Mouse (Mus musculus) liver, embryonic 14.5 days (tissue): Measurements from ENCODE around the gene Ikbip. TPM values are rescaled to one million over a fixed set of nuclear protein-coding genes. Genes with fewer than 3 reads are reported as not detected.

Source experiments
- ATAC-seq: fragments of 200-750 bp; cut with Nextera tagmentation; 2 replicates; pipeline ENCODE4 v1.8.0; 2017; ENCODE audit warnings: moderate number of reproducible peaks, mild to moderate bottlenecking, moderate library complexity; ENCODE audit not compliant: insufficient read depth
- DNase-seq, 3 experiments: peaks; one replicate each; pipeline ENCODE4 v3.0.0-alpha.2; 2012 to 2013; ENCODE audit warnings: low read depth in 3 of 3, low spot score in 3 of 3
- H3K27ac ChIP-seq: fragments of 300-500 bp; sonication (generic); 2 replicates; pipeline ENCODE4 v1.5.1; 2014; ENCODE audit warnings: moderate library complexity, mild to moderate bottlenecking, control low read depth, inconsistent platforms
- H3K27me3 ChIP-seq: fragments of 300-500 bp; sonication (generic); 2 replicates; pipeline ENCODE4 v1.6.1; 2014; ENCODE audit warnings: mild to moderate bottlenecking, low read length, moderate library complexity; ENCODE audit not compliant: control insufficient read depth, insufficient read depth
- H3K36me3 ChIP-seq: fragments of 300-500 bp; sonication (generic); replicated peaks from 2 replicates; pipeline ENCODE4 v1.6.1; 2014; ENCODE audit warnings: low read depth; ENCODE audit not compliant: control insufficient read depth, insufficient read depth
- H3K4me1 ChIP-seq, 2 experiments: fragments of 200-500 bp in 1 of 2; fragments of 300-500 bp in 1 of 2; sonication (generic) in 1 of 2; replicated peaks; 2 replicates each; pipeline ENCODE4 v1.6.1; 2012 to 2014; ENCODE audit warnings: antibody characterized with exemption in 1 of 2, inconsistent platforms in 1 of 2, low read length in 1 of 2; ENCODE audit not compliant: control insufficient read depth in 2 of 2, insufficient read depth in 2 of 2
- H3K4me2 ChIP-seq: fragments of 300-500 bp; sonication (generic); 2 replicates; pipeline ENCODE4 v1.6.1; 2014; ENCODE audit warnings: low read depth, mild to moderate bottlenecking, control low read depth, moderate library complexity
- H3K4me3 ChIP-seq, 2 experiments: fragments of 200-500 bp in 1 of 2; fragments of 300-500 bp in 1 of 2; sonication (generic) in 1 of 2; 2 replicates each; pipeline ENCODE4 v1.5.1; 2012 to 2014; ENCODE audit warnings: low read depth in 2 of 2, low read length in 2 of 2, mild to moderate bottlenecking in 2 of 2, control low read depth in 1 of 2, inconsistent platforms in 1 of 2, moderate library complexity in 1 of 2; ENCODE audit not compliant: insufficient read depth in 1 of 2
- H3K9ac ChIP-seq: fragments of 300-500 bp; sonication (generic); replicated peaks from 2 replicates; pipeline ENCODE4 v1.6.1; 2014; ENCODE audit warnings: mild to moderate bottlenecking, control low read depth, moderate library complexity
- H3K9me3 ChIP-seq: fragments of 300-500 bp; sonication (generic); 2 replicates; pipeline ENCODE4 v1.6.1; 2016; ENCODE audit warnings: low read length, mixed read lengths; ENCODE audit not compliant: control insufficient read depth
- CTCF ChIP-seq: IDR thresholded peaks from 2 replicates; pipeline ENCODE4 v1.5.1; 2016; ENCODE audit warnings: antibody characterized with exemption, low read depth, control low read depth
- EP300 ChIP-seq: IDR thresholded peaks from 2 replicates; pipeline ENCODE4 v1.6.1; 2016; ENCODE audit warnings: antibody characterized with exemption, low read depth
- WGBS: fragments of 180-500 bp; shearing (Covaris S2); extraction: QIAGEN DNeasy Blood & Tissue Kit; methylation state at CpG from one replicate; pipeline ENCODE4 v1.1.7; 2014; ENCODE audit not compliant: insufficient replicate concordance; 5-methylcytosine and 5-hydroxymethylcytosine counted together
- polyA plus RNA-seq, 2 experiments: library from polyadenylated mRNA; depleted of rRNA in 1 of 2; stranded (reverse) in 1 of 2; unstranded in 1 of 2; fragments of >200 nt; fragmentation: Nextera tagmentation in 1 of 2; extraction: Ambion mirVana in 1 of 2; gene quantifications; 2 replicates each; pipeline versions ENCODE4 v1.2.1 to v1.2.3; 2012 to 2014

Gene Ikbip
- polyA plus RNA-seq, 2 experiments: 4.0 to 7.9 TPM

GRCm38 (mm10) chr10:91135302-91135972 is 52.7 kb downstream of the Ikbip start:
- TF ChIP-seq EP300 (no peak), CTCF (no peak)
- Histone ChIP-seq H3K4me2 (no peak overlapping the region), H3K4me3 (no peak overlapping the region), H3K9ac (no peak overlapping the region), H3K4me1 (peaks cover 5 to 13% of the 10 kb centered on the region in 2 experiments; a peak in 2 of 4 replicates), H3K27ac (no peak overlapping the region), H3K36me3 (no peaks in the 10 kb centered on the region), H3K27me3 (no peaks in the 10 kb centered on the region), H3K9me3 (no peaks in the 10 kb centered on the region)
- ATAC-seq (no peak), DNase-seq (no peak)
- 83% methylated on average over 7 of the region's 7 CpGs for WGBS

- no peak for DNase-seq
- no peaks in the 10 kb centered on the region for H3K36me3 ChIP-seq
- H3K9ac ChIP-seq: no peak overlapping the region
- no peak for TF ChIP-seq EP300
- TF ChIP-seq CTCF: no peak
- H3K9me3 ChIP-seq: no peaks in the 10 kb centered on the region
- no peaks in the 10 kb centered on the region for H3K27me3 ChIP-seq
- 72% methylated on average over 9 of the region's 9 CpGs for WGBS
- no peak overlapping the region for H3K4me2 ChIP-seq
- no peak overlapping the region for H3K27ac ChIP-seq
- ATAC-seq: peak; percentile 34; the same call in 1 of the 2 replicates
- H3K4me3 ChIP-seq: no peak overlapping the region
- H3K4me1 ChIP-seq: peaks cover 5 to 13% of the 10 kb centered on the region in 2 experiments; a peak in 2 of 4 replicates
Measured at GRCm38 (mm10) chr10:91137400-91137799, 54.7 kb downstream of the Ikbip start.

- H3K9me3 ChIP-seq: no peaks in the 10 kb centered on the region
Measured at GRCm38 (mm10) chr10:91138317-91138716, 55.6 kb downstream of the Ikbip start.

GRCm38 (mm10) chr10:91139148-91139766 is 56.5 kb downstream of the Ikbip start:
- Histone ChIP-seq H3K36me3 (no peaks in the 10 kb centered on the region), H3K4me2 (no peak overlapping the region), H3K9me3 (no peaks in the 10 kb centered on the region), H3K9ac (no peak overlapping the region), H3K4me3 (no peak overlapping the region), H3K27me3 (no peaks in the 10 kb centered on the region), H3K27ac (no peak overlapping the region), H3K4me1 (peaks cover 5 to 13% of the 10 kb centered on the region in 2 experiments; a peak in 2 of 4 replicates)
- ATAC-seq (no peak; the same call in 1 of the 2 replicates), DNase-seq (no peak)
- 55% methylated on average over 14 of the region's 14 CpGs for WGBS
- TF ChIP-seq CTCF (no peak), EP300 (no peak)

More at GRCm38 (mm10) chr10:91138317-91138716, 55.6 kb downstream of the Ikbip start:
- Histone ChIP-seq H3K9ac (no peak overlapping the region), H3K4me2 (no peak overlapping the region), H3K27me3 (no peaks in the 10 kb centered on the region), H3K36me3 (no peaks in the 10 kb centered on the region), H3K27ac (no peak overlapping the region), H3K4me3 (no peak overlapping the region), H3K4me1 (peaks cover 5 to 13% of the 10 kb centered on the region in 2 experiments; a peak in 2 of 4 replicates)
- TF ChIP-seq EP300: no peak
- TF ChIP-seq CTCF: no peak
- ATAC-seq: peak; percentile 31
- DNase-seq: no peak
- WGBS: 30% methylated on average over 3 of the region's 3 CpGs

- Histone ChIP-seq H3K9ac (no peak overlapping the region), H3K27ac (no peak overlapping the region), H3K4me3 (no peak overlapping the region), H3K4me1 (peaks cover 5 to 13% of the 10 kb centered on the region in 2 experiments; a peak in 2 of 4 replicates), H3K9me3 (no peaks in the 10 kb centered on the region), H3K36me3 (peaks cover 18% of the 10 kb centered on the region), H3K4me2 (no peak overlapping the region), H3K27me3 (no peaks in the 10 kb centered on the region)
- WGBS: 13% methylated on average over 2 of the region's 2 CpGs
- peak in 1 of 3 experiments; percentile 43 for DNase-seq
- TF ChIP-seq CTCF (peak; percentile 64; the same call in 1 of the 2 replicates), EP300 (no peak)
- ATAC-seq: 0 out of 2 replicates have a peak, but pooled peaks have one; percentile 9
Measured at GRCm38 (mm10) chr10:91141564-91141963, 58.8 kb downstream of the Ikbip start.
